Mouse (Mus musculus) brain, adult 10 weeks (tissue): ENCODE measurements around the gene Dync1li2. TPM values are rescaled to one million over a fixed set of nuclear protein-coding genes. Genes with fewer than 3 reads are reported as not detected.

ENCODE experiments used
- polyA plus RNA-seq: library from polyadenylated mRNA; stranded (reverse); fragments of 350-450 nt; fragmentation: Illumina TruSeq; extraction: RNeasy Lipid Tissue Mini Kit (QIAGEN cat#74804); gene quantifications from one replicate; pipeline ENCODE4 v1.2.3, GENCODE M21; 2015; ENCODE audit warnings: low read depth, low replicate concordance

Gene Dync1li2
- 132 TPM for polyA plus RNA-seq

GRCm38 (mm10) chr8:104442299-104443124, at the start of gene Dync1li2:
Gene Dync1li2 (minus strand): TSS chr8:104443047.

GRCm38 (mm10) chr8:104395703-104396357, 47.0 kb downstream of the Dync1li2 start, which contains the start of gene Cmtm4:
Gene Cmtm4 (minus strand): TSS chr8:104395807.

Other genes starting within 250 kb of the Dync1li2 start
- 40.2 TPM for gene Tk2, start 194.5 kb downstream of the Dync1li2 start, polyA plus RNA-seq
- gene Cklf, start 192.2 kb downstream of the Dync1li2 start, polyA plus RNA-seq: 8.0 TPM
- not detected for gene Cmtm2a, start 149.9 kb downstream of the Dync1li2 start, polyA plus RNA-seq
- gene Gm45711, start 133.0 kb downstream of the Dync1li2 start, polyA plus RNA-seq: not detected
- not detected for gene Cmtm1, start 132.9 kb downstream of the Dync1li2 start, polyA plus RNA-seq
- not detected for gene Gm11020, start 121.5 kb downstream of the Dync1li2 start, polyA plus RNA-seq
- gene Cmtm2b, start 120.8 kb downstream of the Dync1li2 start, polyA plus RNA-seq: not detected
- 12.5 TPM for gene Cmtm3, start 103.6 kb downstream of the Dync1li2 start, polyA plus RNA-seq
- 43.4 TPM for gene Cmtm4, start 47.2 kb downstream of the Dync1li2 start, polyA plus RNA-seq
- 0.57 TPM for gene Terb1, start 66.9 kb upstream of the Dync1li2 start, polyA plus RNA-seq
- gene Nae1, start 91.6 kb upstream of the Dync1li2 start, polyA plus RNA-seq: 82.2 TPM
- 24.0 TPM for gene Car7, start 91.6 kb upstream of the Dync1li2 start, polyA plus RNA-seq
- 4.7 TPM for gene Pdp2, start 148.4 kb upstream of the Dync1li2 start, polyA plus RNA-seq
- gene Cdh16, start 181.3 kb upstream of the Dync1li2 start, polyA plus RNA-seq: not detected
- 1.9 TPM for gene Rrad, start 188.3 kb upstream of the Dync1li2 start, polyA plus RNA-seq
- gene Ciao2b, start 198.9 kb upstream of the Dync1li2 start, polyA plus RNA-seq: 51.3 TPM